Comparison of ENCODE assay signal across 10 mouse cellular contexts in the genomic region with DNA sequence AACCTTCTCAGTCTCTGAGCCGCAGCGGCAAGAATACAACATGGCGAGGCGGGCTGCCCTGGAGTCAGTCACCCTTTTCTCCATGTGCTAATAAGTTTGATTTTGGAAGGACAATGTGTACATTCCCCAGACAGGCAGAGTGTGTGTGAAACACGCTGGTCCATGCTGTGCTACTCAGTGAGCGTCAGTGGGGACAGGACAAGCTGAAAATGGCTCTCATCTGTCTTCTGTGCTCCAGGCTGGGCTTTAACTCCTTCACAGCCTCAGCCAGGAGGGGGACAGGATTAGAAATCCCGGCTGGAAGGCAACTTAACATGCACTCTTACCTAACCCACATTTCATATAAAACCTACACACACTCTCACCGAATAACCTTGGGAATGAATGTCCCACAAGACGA.
DNase-seq lines count a peak whose midpoint lies in the region; ATAC-seq and TF ChIP-seq lines count a peak whose summit lies in the region.
"Had no signal": no experiment of that assay in that cellular context is flagged by ENCODE, and none has a peak within 500 bp of the region (broad histone marks: within the 10 kb centered on the region; RNA-seq: fewer than 3 reads in every experiment).

No protein-coding gene starts in this region.

- peak; percentile 36 to 38 for DNase-seq in layer of hippocampus, postnatal 10 days (ENCODE audit: low spot score in 2 of 2)
- no peak for DNase-seq in layer of hippocampus, adult 9-11 months
- DNase-seq in embryo, embryonic 9.5 days (ENCODE audit: extremely low spot score) = peak; percentile 29
- DNase-seq in midbrain, postnatal 0 days (ENCODE audit: low spot score) = peak; percentile 52
- no peak for DNase-seq in ovary, adult 18-20 months (ENCODE audit: low spot score)
- DNase-seq in adrenal gland, postnatal 14 days = no peak
- DNase-seq in gastrocnemius, postnatal 4 days (ENCODE audit: low spot score in 2 of 2) = no peak
- DNase-seq: kidney, postnatal 14 days; thymus, postnatal 25 days had no signal

- 9% methylated on average over 9 of the region's 9 CpGs for WGBS in hindbrain, embryonic 13.5 days
- WGBS in midbrain, postnatal 0 days = 14% methylated on average over 9 of the region's 9 CpGs

- H3K4me3 ChIP-seq in hindbrain, embryonic 13.5 days = peak overlapping the region; percentile 26
- peak overlapping the region; percentile 1; the same call in 1 of the 2 replicates for H3K4me3 ChIP-seq in midbrain, postnatal 0 days (ENCODE audit: low read depth, low read length)

- no peaks in the 10 kb centered on the region for H3K9me3 ChIP-seq in hindbrain, embryonic 13.5 days
- no peaks in the 10 kb centered on the region for H3K9me3 ChIP-seq in midbrain, postnatal 0 days (ENCODE audit: low read length)

- ATAC-seq in hindbrain, embryonic 13.5 days (ENCODE audit: low FRiP score) = peak; percentile 67
- peak; percentile 33; the same call in 1 of the 2 replicates for ATAC-seq in midbrain, postnatal 0 days (ENCODE audit: low FRiP score)

- TF ChIP-seq CTCF in midbrain, postnatal 0 days (IDR thresholded peaks at IDR 0.05) = no peak

- no peaks in the 10 kb centered on the region for H3K36me3 ChIP-seq in hindbrain, embryonic 13.5 days
- H3K36me3 ChIP-seq in midbrain, postnatal 0 days (ENCODE audit: insufficient read depth, low read length) = no peaks in the 10 kb centered on the region

- no peaks in the 10 kb centered on the region for H3K27me3 ChIP-seq in hindbrain, embryonic 13.5 days
- no peaks in the 10 kb centered on the region for H3K27me3 ChIP-seq in midbrain, postnatal 0 days (ENCODE audit: insufficient read depth, low read length)

- peaks cover 37% of the 10 kb centered on the region for H3K4me1 ChIP-seq in hindbrain, embryonic 13.5 days (replicated peaks)
- peaks cover 6% of the 10 kb centered on the region; the same call in 1 of the 2 replicates for H3K4me1 ChIP-seq in midbrain, postnatal 0 days (ENCODE audit: insufficient read depth, low read length)

- H3K27ac ChIP-seq in hindbrain, embryonic 13.5 days = peak overlapping the region; percentile 89
- peak overlapping the region; percentile 88 for H3K27ac ChIP-seq in midbrain, postnatal 0 days (ENCODE audit: low read depth, low read length)

- H3K9ac ChIP-seq in hindbrain, embryonic 13.5 days = peak overlapping the region; percentile 53; the same call in 1 of the 2 replicates
- peak overlapping the region; percentile 40 for H3K9ac ChIP-seq in midbrain, postnatal 0 days (replicated peaks; ENCODE audit: low read length, poor library complexity, severe bottlenecking)

- peak overlapping the region; percentile 47 for H3K4me2 ChIP-seq in hindbrain, embryonic 13.5 days
- peak overlapping the region; percentile 40 for H3K4me2 ChIP-seq in midbrain, postnatal 0 days (ENCODE audit: low read depth, low read length, poor library complexity, severe bottlenecking)

Comparison
In these comparisons a context has a peak if more than half of its experiments do, and no peak if none do; other contexts are left out.
1. DNase-seq: peak in layer of hippocampus, postnatal 10 days (2 of 2), embryo, embryonic 9.5 days (single experiment) and midbrain, postnatal 0 days (single experiment); none in layer of hippocampus, adult 9-11 months (single experiment), ovary, adult 18-20 months (single experiment), adrenal gland, postnatal 14 days (single experiment) and gastrocnemius, postnatal 4 days (0 of 2).